Mouse (Mus musculus): Measurements from ENCODE around the gene Tollip.
"Not testable (repeated sequence)": the region's sequence is repeated elsewhere in the genome, so short reads cannot be mapped to it uniquely, and the experiment has no call there.

GRCm38 (mm10) chr7:141924121-141924520 lies 5.8 kb upstream of the Tollip start:
- not testable (repeated sequence) for TF ChIP-seq CTCF (conservative IDR thresholded peaks at IDR 0.05; ENCODE audit: low read length); POU5F1 (IDR thresholded peaks at IDR 0.05; ENCODE audit: borderline replicate concordance, low read length); NANOG (IDR thresholded peaks at IDR 0.05; ENCODE audit: borderline replicate concordance, low read length)
